Mouse (Mus musculus) gastrocnemius, postnatal 14 days (tissue): ENCODE results near the gene Sdcbp2. TPM values are rescaled to one million over a fixed set of nuclear protein-coding genes. Genes with fewer than 3 reads are reported as not detected.

ENCODE experiments used
- DNase-seq: peaks from one replicate; pipeline ENCODE4 v3.0.0; 2021; ENCODE audit warnings: mixed read lengths
- intact Hi-C: fragments of 180-260 bp; cut with DNase I; formaldehyde crosslinking; loops from one replicate; pipeline ENCODE4 v1.15.1; 2025; ENCODE audit warnings: low total_unique reads
- long read RNA-seq, 2 experiments: library from polyadenylated mRNA; stranded (forward); transcript quantifications; one replicate each; pipeline ENCODE4 v2.0.0; 2021
- total RNA-seq, 2 experiments: library from RNA; stranded (reverse); gene quantifications; 2 replicates each; pipeline ENCODE4 v1.2.3; 2021

The Sdcbp2 gene
- total RNA-seq = under 1 TPM; 0.64 to 0.91 TPM
- long read RNA-seq, experiment 1 = 0 reads
- long read RNA-seq, experiment 2, partial matches to known transcripts = 0 of 1 reads
- long read RNA-seq, experiment 2, other reads (novel, unspliced or antisense) = 1 of 1 reads

DNA sequence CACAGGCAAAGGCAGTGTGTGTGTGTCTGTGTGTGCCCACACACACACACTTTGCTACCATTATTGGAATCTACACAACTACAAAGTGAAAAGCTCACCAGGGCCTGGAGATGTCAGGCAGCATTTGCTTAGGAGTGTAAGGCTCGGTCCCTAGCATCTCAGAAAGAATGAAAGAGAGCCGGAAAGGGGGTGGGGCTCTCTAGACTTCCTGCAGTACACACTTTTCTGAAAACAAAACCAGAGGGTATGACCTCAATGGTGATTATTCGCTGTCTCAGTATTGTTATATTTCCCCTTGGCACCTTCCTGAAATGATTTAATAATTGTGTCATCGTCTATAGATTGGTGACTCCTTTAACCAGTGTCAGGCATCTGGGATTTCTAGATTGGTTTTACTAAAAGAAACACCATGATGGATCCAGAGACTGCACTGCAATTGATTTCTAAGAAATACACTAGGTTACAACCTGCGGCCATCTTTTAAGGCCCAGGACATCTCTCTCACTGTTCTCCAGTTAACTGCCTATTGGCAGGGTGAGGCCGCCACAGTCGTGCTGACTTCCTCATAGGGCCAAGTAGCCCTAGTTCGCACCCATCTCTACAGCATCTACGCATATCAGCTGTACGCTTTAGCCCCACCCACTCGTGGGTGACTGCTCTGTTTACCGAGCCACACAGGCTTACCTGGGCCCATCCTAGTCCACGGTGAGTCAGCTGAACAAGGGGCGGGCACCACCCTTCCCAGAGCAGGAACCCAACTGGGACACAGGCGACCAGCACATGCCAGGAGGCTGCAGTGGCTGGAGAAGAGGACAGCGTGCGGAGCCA is at the start of gene Sdcbp2:
Sdcbp2 (plus strand) TSS at position 750 of the 828 bp plus-strand sequence.
- no peak for DNase-seq
- intact Hi-C loops = no loop called here

DNA sequence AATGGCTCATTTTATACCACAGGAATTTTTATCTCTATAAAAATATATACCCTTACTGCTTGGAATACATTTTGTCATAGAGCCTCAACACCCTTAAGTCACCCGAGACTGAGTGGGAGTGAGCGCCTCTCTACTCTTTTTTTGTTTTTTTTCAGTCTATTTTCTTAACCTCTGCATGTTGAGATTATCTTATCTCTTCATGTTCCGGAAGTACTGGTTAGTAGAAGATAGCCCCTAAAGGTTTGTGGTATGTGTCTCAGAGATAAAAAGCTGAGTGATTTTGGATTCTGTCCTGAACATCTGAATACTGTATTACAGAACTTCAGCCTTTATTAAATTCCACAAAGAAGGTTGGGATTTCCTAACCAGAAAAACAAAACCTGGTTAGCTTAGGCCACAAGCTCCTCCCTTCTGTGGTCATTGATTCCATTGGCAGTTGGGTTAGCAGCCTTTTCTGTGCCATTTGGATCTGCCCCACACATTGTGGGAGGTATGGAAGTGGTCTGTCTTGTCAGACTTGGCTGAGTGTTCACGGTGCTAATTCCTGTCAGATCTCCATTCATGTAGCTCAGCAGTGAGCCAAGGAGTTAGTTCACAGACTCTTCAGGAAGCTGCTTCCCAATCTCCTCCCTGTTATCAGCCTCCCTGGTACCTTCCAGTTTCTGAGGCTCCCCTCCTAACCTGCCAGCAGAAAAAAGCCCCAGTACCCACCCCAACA is 47.9 kb upstream of the Sdcbp2 start:
- intact Hi-C loops = no loop called here
- no peak for DNase-seq

DNA sequence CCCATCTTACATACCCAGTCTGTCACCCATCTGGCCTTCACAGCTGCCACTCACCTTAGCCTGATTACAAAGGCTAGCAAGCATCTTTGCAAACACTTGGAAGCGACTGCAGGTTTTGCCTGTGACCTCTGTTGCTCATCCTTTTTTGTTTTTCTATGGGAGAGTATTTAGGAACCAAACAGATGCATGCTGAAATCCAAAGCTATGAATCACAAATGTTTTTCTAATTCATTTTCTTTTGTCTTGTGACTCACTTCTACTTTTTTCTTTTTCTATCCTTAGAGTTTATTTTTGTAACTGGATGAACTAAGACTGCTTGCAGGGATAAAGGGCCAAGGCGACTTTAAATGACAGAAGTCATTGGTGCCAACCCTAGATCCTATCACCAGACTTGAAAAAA is 46.9 kb upstream of the Sdcbp2 start:
- intact Hi-C loops = no loop called here
- DNase-seq = no peak

DNA sequence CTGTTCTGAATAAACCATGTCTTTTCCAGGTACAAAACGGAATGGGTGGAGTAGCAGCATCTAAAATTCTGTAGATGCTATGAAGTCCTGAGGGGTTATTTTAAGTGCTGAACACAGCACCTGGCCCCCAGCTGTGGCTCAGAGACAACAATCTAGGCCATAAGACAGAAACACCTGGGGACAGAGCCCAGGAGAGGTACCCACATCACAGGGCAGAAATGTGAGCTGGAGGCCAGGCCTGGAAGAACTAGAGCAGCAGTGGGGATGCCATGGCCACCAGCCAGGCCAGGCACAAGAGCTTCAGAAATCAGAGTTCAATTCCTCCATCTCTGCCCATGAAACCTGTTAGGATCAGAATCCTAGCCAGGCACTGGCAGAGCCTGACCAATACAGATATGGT is 44.4 kb upstream of the Sdcbp2 start:
- intact Hi-C loops = no loop called here
- DNase-seq = no peak

DNA sequence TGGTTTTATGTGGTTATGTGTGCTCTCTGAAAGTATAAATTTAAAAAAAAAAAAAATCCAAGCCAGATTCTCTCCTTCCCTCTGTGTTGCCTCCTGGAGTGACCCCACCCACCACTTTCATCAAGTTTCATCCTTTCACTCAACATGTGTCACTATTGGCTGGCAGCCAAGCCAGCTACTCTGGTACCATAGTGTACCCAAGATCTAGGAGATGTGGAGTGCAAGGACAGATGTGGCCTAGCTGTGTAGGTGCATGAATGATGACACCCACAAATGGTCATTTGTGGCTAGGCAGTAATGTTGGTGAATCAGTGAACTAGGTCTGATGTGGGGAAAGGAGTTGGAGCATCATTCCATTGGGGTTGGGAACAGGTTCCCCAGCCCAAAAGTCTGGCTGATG is 43.3 kb upstream of the Sdcbp2 start:
- no peak for DNase-seq
- intact Hi-C loops = no loop called here

DNA sequence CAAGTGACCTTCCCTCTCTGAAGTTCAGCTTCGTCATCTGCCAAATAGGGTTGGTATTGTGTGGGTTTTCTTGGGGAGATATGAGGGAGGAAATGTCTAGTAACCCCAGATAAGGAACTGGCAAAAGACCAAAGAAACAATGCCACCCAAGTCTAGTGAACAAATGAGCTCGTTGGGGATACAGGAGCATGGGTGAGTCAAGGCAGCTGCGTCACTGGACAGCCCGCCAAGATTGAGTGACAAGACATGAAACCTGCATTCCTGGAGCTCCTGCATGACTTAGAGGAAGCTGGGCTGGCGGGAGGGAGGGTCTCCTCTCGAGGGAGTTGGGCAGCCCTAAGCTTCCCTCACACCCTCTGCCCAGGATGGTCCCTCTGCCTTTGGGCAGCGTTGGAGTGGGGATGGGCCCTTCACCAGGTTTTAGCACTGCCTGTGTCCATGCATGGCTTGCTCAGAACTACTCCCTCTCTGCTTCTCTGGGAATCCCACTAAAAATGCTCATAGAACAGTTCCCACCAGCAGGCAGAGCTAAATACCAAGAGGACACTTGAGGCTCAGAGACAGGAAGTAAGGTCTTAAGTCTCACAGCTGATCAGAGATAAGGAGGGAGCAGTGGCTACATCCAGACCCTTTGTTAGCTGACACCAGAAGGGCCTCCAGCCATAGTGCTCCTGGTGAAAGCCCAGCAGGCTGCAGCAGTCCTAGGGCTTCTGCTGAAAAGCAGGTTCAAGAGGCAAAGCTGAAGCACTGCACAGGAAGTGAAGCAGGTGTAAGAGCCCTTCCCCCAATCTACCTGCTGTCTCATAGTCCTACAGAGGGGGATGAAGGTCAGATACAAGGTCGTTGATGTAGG is 41.8 kb upstream of the Sdcbp2 start:
- DNase-seq = no peak
- intact Hi-C loops = no loop called here

DNA sequence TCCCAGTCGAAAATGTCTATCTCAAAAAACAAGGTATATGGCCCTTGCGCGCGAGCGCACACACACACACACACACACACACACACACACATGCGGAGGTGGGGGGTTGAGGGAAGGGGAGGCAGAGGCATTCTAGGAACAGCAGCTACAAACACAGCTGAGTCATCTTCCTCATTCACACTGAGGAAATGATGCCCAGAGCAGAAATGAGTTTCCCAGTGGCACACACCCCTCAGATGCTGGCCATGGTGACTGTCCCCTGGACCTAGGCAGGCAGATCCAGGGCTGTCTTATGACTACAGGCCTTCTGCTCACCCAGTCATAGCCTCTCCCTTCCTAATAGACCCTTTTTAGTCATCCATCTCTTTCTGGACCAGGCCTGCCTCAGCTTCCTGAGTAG is 38.8 kb upstream of the Sdcbp2 start:
- no peak for DNase-seq
- intact Hi-C loops = no loop called here

DNA sequence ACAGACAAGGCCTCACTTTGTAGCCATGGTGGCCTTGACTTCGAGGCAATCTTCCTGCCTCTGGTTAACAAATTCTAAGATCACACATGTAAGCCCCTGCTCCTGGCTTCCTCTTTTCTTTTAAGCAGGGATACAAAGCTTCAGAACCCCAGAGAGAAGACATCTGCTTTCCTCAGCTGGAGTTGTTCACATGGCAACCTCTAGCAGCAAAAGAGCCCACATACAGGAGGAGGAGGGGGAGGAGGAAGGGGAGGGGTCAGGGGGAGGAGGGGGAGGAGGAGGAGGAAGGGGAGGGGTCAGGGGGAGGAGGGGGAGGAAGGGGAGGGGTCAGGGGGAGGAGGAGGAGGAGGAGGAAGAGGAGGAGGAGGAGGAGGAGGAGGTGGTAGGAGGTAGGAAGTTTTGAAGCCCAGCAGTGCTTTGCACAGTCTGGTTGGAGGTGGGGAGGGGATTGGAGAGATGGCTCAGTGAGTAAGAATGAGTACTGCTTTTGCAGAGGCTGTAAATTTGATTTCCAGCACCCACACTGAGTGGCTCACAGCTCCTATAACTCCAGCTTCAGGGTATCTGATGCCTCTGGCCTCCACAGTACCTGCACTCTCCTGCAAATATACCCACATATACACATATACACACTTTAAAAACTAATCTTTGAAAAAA is 36.3 kb upstream of the Sdcbp2 start:
- no peak for DNase-seq
- intact Hi-C loops = no loop called here

DNA sequence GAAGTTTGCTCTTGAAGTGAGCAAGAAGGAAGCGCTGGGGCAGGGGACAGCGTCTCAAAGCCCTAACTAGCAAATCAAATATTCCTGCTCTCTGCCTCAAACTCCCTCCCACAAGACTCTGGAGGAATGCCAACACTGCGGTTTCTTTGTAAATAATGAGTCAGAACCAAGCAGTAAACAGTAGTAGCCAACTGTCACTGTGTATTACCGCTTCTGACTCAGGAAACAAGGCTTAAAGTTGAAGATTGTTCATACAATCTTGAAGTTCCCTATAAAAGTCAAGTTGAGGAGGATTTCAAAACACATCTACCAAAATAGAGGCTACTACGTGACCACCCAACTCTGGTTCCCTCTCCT is 35.8 kb upstream of the Sdcbp2 start:
- DNase-seq = peak; percentile 32
- intact Hi-C loops = no loop called here

DNA sequence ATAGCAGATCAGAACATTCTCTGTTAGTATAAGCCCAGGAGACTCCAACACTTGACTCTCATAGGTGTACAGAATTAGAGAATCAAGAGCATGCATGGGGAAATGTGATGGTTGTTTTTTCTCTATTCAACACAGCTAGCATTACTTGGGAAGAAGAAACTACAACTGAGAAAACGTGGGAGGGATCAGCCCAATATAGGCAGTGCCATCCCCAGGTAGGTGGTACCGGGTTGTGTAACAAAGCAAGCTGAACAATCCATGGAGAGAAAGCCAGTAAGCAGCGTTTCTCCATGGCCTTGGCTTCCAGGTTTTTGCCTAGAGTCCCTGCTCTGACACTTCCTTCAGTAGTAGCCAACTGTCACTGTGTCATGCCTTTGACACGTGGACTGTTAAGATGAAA is 33.8 kb upstream of the Sdcbp2 start:
- DNase-seq = no peak
- intact Hi-C loops = no loop called here

DNA sequence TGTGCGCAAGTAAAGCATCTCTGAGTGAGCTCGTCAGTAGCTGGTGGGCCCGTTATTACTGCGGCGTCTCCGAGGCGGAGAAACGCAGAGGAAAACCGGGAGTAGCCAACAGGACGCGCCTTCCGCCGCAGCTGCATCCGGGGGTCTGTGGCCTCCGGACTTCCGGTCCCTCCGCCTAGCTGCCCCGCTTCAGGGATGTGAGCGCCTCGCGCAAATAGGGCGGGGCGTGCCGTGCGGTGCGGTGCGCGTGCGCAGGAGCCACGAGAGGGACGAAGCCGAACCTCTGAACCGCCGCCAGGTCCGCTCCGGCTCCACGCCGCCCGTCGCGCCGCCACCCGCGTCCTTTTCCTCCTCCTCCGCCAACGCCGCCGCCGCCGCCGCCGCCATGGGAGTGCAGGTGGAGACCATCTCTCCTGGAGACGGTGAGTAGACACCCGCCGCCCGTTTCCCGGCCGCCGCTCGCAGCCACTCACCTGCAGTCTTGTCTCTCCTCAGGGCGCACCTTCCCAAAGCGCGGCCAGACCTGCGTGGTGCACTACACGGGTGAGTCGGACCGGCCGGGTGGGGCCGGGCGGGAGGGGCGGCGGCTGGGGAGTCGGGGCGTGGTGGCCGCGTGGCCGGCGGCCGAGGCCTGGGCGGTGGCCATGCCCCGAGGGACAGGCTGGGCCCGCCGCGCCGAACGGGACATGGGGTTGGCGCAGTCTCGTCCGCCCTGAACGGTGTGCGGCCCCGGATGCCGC is 29.9 kb upstream of the Sdcbp2 start, which contains the start of gene Fkbp1a:
Fkbp1a (plus strand) TSS at position 161 of the 740 bp plus-strand sequence.
- intact Hi-C loops = no loop called here
- peak; percentile 99 for DNase-seq

DNA sequence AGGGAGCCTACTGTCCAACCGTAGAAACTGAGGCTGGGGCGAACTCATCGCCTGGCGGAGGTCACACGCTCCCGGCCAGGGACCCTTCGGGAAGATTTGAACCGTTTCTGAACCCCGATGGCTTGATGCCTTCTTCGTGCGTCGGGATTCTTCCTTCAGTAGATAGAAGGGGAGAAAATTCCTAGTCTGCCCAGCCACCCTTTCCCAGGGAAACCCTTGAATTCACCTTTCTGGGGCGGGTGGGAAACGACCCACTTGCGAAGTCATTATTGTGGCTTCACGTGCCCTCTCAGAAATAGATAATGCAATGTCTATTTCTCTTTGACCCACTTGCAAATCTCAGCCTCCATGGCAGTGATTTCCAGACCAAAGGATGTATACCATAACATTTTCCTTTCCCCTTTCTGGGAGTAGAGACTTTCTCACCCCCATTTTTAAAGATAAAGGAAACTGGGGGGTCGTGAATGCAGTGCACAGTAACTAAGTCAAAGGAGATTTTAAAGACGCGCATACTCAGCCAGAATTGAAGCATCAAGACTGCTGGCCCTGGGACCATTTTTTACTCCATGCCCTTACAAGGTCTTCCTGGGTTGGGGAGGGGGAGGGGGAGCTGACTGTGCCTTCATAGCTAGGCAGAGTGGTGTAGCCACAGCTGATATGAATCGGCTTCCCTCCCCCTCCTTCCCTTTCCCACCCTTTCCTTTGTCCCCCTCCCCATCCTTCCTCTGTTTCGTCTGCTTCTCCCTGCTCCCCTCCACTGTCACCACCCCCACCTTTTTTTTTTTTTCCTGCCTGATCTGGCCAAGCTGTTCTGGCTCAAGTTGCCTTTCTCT is 29.1 kb upstream of the Sdcbp2 start:
- DNase-seq = peak; percentile 47
- intact Hi-C loops = no loop called here

DNA sequence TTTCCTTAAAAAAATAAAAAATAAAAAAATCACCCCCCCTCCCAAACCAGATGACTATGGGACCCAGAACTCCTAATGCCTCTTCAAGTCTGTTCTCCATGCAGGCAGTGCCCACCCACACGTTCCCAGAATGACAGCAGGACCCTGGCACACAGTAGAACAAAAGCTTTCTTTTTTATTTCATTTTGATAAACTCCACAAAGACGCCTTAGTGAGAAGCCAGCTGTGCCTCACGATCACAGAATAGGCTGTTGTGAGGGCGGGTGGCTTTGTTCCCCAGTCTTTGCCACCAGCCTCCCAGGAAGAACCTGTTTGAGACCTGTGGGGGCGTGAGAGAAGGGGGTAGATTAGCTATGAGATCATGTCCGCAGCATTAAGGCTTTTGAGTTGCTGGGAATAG is 27.7 kb upstream of the Sdcbp2 start:
- intact Hi-C loops = loop anchor here (5.0 kb wide), 1 partner anchor 42 kb away; no protein-coding TSS in a partner anchor
- DNase-seq = no peak

DNA sequence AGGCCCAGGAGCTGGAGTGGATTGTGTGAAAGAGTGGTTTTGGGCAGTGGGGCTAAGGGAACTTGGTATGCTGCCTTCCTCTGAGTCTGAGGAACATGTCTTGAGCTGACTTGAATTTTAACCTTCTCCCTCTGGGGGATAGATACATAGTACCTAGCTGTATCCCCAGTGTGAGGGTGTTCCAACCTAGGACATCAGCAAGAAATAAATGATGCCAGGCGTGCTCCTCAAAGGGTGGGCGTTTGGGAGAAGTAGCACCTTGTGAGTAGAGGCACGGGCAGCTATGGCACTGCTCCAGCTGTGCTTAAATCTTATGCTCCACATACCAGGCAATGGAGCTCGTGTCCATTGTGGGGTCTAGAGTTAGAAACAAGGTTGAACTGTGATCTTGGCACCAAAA is 25.9 kb upstream of the Sdcbp2 start:
- no peak for DNase-seq
- intact Hi-C loops = loop anchor here (5.0 kb wide), 1 partner anchor 44 kb away; no protein-coding TSS in a partner anchor

DNA sequence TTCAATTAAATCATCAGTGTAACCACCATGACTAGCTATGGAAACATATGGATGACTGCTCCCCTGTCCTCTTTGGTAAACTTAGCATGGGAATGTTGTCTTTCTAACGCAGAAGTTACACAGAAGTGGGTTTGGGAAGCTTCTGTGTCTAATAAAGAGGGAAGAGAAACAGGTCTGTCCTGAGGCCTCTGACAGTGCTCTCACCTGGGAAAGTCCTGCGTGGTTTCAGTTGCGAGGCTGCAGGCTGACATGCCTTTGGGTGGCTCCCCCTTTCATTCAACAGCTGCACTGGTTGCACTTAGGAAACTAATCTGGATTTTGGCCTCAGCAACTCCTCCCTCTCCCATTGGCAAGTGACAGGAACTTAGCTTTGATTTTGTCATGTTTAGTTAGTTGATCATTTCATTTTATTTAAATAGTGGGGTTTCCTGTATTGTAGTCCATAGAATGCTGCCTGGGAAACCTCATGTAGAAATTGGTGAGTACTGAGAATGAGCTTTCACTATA is 22.8 kb upstream of the Sdcbp2 start:
- no peak for DNase-seq
- intact Hi-C loops = loop anchor here (5.0 kb wide), 1 partner anchor 47 kb away; no protein-coding TSS in a partner anchor

DNA sequence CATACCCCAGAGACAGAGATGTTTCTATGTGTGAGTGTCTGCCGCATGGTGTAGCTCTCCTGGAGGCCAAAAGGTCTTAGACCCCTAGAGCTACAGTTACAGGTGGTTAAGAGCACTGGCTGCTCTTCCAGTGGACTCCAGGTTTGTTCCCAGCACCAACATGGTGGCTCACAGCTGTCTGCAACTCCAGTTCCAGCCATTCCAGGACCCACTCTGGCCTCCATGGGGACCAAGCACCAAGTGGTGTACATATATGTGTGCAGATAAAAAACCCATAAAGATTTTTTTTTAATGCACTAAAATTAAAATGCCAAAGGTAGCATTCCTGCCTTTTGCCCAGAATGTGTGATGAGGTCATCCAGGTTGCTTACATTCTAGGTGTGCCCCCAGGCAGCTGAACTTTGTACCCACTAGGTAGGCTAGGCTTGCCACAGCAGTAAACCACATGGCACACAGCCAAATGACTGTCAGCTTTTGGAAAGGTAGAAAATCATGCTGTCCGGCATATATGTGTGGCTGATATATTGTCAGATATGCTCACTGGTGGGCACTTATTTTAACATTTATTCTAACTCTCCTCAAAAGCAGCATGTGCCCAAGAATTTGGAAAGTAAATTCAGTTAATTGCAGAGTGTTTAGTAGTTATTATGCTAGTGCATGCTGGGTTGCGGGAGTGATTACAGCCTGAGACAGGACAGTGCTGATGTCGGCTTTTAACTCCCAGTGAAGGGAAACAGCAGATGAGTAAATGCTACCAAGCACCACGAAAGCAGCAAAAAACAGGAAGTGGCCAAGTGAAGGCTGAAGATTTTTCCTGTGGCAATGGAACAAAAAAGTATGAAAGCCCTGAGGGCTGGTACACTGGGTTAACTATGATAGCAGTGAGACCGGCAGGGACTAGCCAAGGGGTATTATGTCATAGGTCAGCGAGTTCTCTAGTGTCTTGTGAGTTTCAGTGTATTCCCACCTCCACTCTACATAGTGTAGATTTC is 9.2 kb upstream of the Sdcbp2 start:
- intact Hi-C loops = no loop called here
- DNase-seq = no peak
